Mouse (Mus musculus) intestine, embryonic 14.5 days (tissue): ENCODE results near the gene Vwf. TPM values are rescaled to one million over a fixed set of nuclear protein-coding genes. Genes with fewer than 3 reads are reported as not detected.

Experiments used
- ATAC-seq: fragments of 200-750 bp; cut with Nextera tagmentation; replicated peaks from 2 replicates; pipeline ENCODE4 v1.8.0; 2017; ENCODE audit warnings: low read depth, moderate number of reproducible peaks, moderate TSS enrichment, moderate library complexity; ENCODE audit not compliant: low FRiP score, low TSS enrichment
- DNase-seq: peaks from one replicate; pipeline ENCODE4 v3.0.0-alpha.2; 2018; ENCODE audit warnings: low spot score
- H3K27ac ChIP-seq: fragments of 300-500 bp; sonication (generic); 2 replicates; pipeline ENCODE4 v1.5.1; 2014; ENCODE audit warnings: low read depth, mild to moderate bottlenecking, control low read depth
- H3K27me3 ChIP-seq: fragments of 300-500 bp; sonication (generic); replicated peaks from 2 replicates; pipeline ENCODE4 v1.6.1; 2014; ENCODE audit warnings: low read length, control low read depth; ENCODE audit not compliant: control insufficient read depth, insufficient read depth
- H3K36me3 ChIP-seq: fragments of 300-500 bp; sonication (generic); 2 replicates; pipeline ENCODE4 v1.6.1; 2014; ENCODE audit warnings: low read length, control low read depth; ENCODE audit not compliant: control insufficient read depth, insufficient read depth
- H3K4me1 ChIP-seq: fragments of 300-500 bp; sonication (generic); replicated peaks from 2 replicates; pipeline ENCODE4 v1.6.1; 2014; ENCODE audit warnings: low read length, control low read depth, mixed read lengths; ENCODE audit not compliant: control insufficient read depth, insufficient read depth
- H3K4me2 ChIP-seq: fragments of 300-500 bp; sonication (generic); 2 replicates; pipeline ENCODE4 v1.6.1; 2014; ENCODE audit warnings: low read length
- H3K4me3 ChIP-seq: fragments of 300-500 bp; sonication (generic); 2 replicates; pipeline ENCODE4 v1.5.1; 2014; ENCODE audit warnings: low read depth, low read length, control low read depth, mixed read lengths
- H3K9ac ChIP-seq: fragments of 300-500 bp; sonication (generic); 2 replicates; pipeline ENCODE4 v1.6.1; 2014; ENCODE audit warnings: mild to moderate bottlenecking, low read length
- H3K9me3 ChIP-seq: fragments of 300-500 bp; sonication (generic); 2 replicates; pipeline ENCODE4 v1.6.1; 2016; ENCODE audit warnings: low read length, control low read depth; ENCODE audit not compliant: control insufficient read depth
- WGBS: fragments of 180-500 bp; shearing (Covaris S2); extraction: QIAGEN DNeasy Blood & Tissue Kit; methylation state at CpG from one replicate; pipeline ENCODE4 v1.1.7; 2014; 5-methylcytosine and 5-hydroxymethylcytosine counted together
- polyA plus RNA-seq: library from polyadenylated mRNA; unstranded; fragments of >200 nt; fragmentation: Nextera tagmentation; extraction: Ambion mirVana; gene quantifications from 2 replicates; pipeline ENCODE4 v1.2.1, GENCODE M21; 2014

The Vwf gene
- polyA plus RNA-seq, 1 experiment from 2014 or later, result 14.1 TPM

DNA sequence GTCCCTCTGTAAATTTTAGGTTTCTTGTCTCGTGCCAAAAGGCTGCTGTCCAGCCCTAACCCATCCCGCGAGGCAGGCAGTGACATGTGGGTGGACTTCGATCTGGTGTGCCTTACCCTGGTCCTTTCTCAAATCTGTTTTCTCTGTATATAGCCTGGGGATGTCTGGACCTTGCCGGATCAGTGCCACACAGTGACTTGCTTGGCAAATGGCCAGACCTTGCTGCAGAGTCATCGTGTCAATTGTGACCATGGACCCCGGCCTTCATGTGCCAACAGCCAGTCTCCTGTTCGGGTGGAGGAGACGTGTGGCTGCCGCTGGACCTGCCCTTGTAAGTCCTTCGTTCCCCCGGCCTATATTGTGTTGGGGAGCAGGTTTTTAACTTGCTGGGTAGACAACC lies 102.4 kb downstream of the Vwf start:
- ATAC-seq (no peak), DNase-seq (no peak)
- Histone ChIP-seq H3K4me2 (no peak overlapping the region), H3K4me3 (no peak overlapping the region), H3K27me3 (no peaks in the 10 kb centered on the region), H3K9ac (no peak overlapping the region), H3K9me3 (no peaks in the 10 kb centered on the region), H3K36me3 (no peaks in the 10 kb centered on the region), H3K4me1 (no peaks in the 10 kb centered on the region), H3K27ac (no peak overlapping the region)
- WGBS, result 79% methylated on average over 12 of the region's 12 CpGs

DNA sequence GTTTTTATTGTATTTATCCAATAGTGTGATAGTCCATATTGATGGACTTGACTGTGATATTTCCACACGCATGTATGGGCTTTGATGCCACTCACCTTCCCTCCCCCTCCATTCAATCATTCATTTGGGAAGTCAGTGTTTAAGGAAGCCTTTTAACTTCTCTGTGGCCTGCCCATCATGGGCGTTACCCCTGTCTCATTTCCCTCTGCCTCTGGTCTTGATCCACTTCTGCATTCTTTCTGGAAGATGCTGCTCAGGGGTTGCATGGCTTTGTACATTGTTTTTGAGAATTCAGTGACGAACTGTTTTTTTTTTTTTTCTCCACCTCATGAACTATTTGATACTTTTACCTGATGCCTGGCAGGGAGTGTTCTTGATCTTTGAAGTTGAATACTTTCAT lies 104.8 kb downstream of the Vwf start:
- H3K36me3 ChIP-seq, result no peaks in the 10 kb centered on the region
- 86% methylated on average over 3 of the region's 3 CpGs for WGBS

DNA sequence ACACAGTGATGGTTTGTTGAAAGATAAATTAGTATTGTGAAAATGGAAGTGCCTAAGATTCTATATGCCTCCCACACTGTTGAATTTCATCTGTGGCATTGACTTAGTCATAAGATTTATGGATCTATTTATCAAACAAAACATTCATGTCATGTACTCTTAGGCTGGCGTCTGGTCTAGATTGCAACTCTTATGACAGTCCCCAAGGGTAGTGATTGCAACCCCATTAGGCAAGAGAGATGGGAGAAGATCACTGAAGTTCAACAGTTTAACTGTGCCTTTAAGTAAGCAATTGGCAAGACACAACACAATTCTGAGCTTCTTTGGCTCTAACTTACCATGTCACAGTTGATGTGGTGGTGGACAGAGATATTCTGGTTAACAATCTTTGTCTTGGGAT lies 106.8 kb downstream of the Vwf start:
- H3K27ac ChIP-seq, result no peak overlapping the region
- H3K4me2 ChIP-seq, result no peak overlapping the region
- H3K36me3 ChIP-seq, result no peaks in the 10 kb centered on the region
- H3K4me3 ChIP-seq, result no peak overlapping the region
- H3K9me3 ChIP-seq, result no peaks in the 10 kb centered on the region
- DNase-seq (no peak), ATAC-seq (no peak)
- no peaks in the 10 kb centered on the region for H3K4me1 ChIP-seq
- 40% methylated on average over 1 of the region's 1 CpGs for WGBS
- H3K9ac ChIP-seq, result no peak overlapping the region
- no peaks in the 10 kb centered on the region for H3K27me3 ChIP-seq

More for the DNA sequence above, 104.8 kb downstream of the Vwf start:
- H3K4me1 ChIP-seq, result no peaks in the 10 kb centered on the region
- H3K4me3 ChIP-seq, result no peak overlapping the region
- no peak for DNase-seq
- H3K27ac ChIP-seq, result no peak overlapping the region
- H3K9ac ChIP-seq, result no peak overlapping the region
- no peaks in the 10 kb centered on the region for H3K27me3 ChIP-seq
- no peak overlapping the region for H3K4me2 ChIP-seq
- H3K9me3 ChIP-seq, result no peaks in the 10 kb centered on the region
- ATAC-seq, result no peak

DNA sequence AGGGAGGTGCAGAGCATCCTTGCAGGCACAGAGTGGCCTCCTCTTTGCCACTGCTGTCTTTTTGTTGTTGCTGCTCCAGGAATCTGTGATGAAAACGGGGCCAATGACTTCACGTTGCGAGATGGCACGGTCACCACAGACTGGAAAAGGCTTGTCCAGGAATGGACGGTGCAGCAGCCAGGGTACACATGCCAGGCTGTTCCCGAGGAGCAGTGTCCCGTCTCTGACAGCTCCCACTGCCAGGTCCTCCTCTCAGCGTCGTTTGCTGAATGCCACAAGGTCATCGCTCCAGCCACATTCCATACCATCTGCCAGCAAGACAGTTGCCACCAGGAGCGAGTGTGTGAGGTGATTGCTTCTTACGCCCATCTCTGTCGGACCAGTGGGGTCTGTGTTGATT lies 110.3 kb downstream of the Vwf start:
- H3K27me3 ChIP-seq, result no peaks in the 10 kb centered on the region
- DNase-seq (no peak), ATAC-seq (no peak)
- no peak overlapping the region for H3K4me2 ChIP-seq
- no peaks in the 10 kb centered on the region for H3K9me3 ChIP-seq
- WGBS, result 80% methylated on average over 13 of the region's 13 CpGs
- H3K36me3 ChIP-seq, result no peaks in the 10 kb centered on the region
- H3K9ac ChIP-seq, result no peak overlapping the region
- no peak overlapping the region for H3K4me3 ChIP-seq
- H3K27ac ChIP-seq, result no peak overlapping the region
- H3K4me1 ChIP-seq, result no peaks in the 10 kb centered on the region

DNA sequence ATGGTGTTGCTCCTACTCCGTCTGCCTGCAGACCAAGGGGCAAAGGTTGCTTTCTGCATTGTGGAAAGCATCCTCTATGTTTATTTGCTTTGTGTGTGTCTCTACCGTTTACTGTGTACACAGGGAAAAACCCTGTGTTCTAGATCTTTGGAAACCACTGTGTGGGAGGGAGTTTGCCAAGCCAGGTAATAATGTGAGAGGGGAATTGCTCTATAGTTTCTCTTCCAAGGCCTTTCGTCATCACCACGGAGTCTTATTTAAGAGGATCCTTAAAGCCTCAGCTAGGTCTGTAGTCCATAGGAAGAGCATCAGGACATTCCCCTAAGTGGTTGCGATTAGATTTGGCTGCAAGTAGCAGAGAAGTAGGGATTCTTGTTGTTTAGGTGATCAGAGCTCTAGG lies 111.4 kb downstream of the Vwf start:
- Histone ChIP-seq H3K9me3 (no peaks in the 10 kb centered on the region), H3K4me2 (no peak overlapping the region), H3K27me3 (no peaks in the 10 kb centered on the region), H3K27ac (no peak overlapping the region), H3K36me3 (no peaks in the 10 kb centered on the region), H3K9ac (no peak overlapping the region), H3K4me1 (no peaks in the 10 kb centered on the region), H3K4me3 (no peak overlapping the region)
- no peak for ATAC-seq
- WGBS, result 83% methylated on average over 5 of the region's 5 CpGs
- no peak for DNase-seq

DNA sequence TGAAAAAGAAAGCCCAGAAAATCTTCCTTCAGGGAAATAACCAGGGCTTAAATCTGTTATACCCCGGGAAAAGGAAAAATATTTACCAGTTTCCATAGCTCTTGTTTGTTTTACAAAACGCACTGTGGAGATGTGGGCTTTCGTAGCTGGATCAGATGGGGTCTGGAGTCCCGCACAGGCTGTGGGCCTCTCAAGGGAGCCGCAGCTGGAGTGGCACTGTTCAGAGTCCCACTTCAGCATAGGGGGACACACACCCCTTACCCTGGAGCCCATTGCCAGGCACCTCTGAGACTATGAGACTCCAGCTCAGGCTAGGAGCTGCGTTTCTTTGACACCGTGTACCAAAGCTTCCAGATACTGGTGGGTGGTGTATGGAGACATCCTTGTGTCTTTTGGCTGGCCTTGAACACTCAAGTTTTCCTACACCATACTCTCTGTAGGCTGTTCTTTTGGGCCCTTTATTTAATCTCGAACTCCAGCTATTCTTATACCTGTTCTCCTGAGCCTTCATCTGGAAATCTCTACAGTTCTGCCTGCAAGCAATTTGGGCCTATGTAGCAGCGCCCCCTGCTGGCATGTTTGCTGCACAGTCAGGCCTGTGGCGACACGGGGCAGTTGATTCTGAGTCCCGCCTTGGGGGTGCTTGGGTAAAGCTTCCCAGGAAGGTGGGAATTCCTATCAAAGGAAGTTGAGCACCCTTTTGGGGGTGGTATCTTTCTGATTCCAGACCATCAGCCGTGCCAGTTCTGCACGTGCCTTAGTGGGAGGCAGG lies 114.7 kb downstream of the Vwf start:
- 44% methylated on average over 14 of the region's 14 CpGs for WGBS
- no peaks in the 10 kb centered on the region for H3K4me1 ChIP-seq
- no peak overlapping the region for H3K4me3 ChIP-seq
- DNase-seq (peak; percentile 88), ATAC-seq (no peak)
- no peaks in the 10 kb centered on the region for H3K36me3 ChIP-seq
- no peak overlapping the region for H3K4me2 ChIP-seq
- H3K9ac ChIP-seq, result no peak overlapping the region
- H3K27me3 ChIP-seq, result no peaks in the 10 kb centered on the region
- H3K27ac ChIP-seq, result no peak overlapping the region
- no peaks in the 10 kb centered on the region for H3K9me3 ChIP-seq

DNA sequence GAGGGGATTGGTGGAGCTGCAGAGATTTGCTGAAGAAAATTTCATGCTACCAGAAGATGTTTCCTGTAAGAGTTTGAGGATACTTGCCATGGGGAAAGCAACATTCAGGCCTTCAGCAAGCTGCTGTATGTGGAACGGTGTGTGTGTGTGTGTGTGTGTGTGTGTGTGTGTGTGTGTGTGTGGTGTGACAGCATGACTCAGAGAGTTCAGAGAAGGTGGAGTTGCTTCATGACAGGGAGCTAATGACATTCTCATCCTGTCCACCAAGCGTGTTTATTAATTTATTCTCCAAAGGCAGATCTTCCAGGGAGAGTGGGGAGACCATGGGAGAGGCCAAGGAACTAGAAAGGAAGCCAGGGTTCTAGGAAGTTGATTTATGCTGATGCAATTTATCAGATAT lies 117.3 kb downstream of the Vwf start:
- H3K4me3 ChIP-seq, result no peak overlapping the region
- WGBS, result 55% methylated on average over 2 of the region's 2 CpGs
- H3K27ac ChIP-seq, result no peak overlapping the region
- no peaks in the 10 kb centered on the region for H3K36me3 ChIP-seq
- ATAC-seq (no peak), DNase-seq (no peak)
- H3K4me2 ChIP-seq, result no peak overlapping the region
- no peaks in the 10 kb centered on the region for H3K9me3 ChIP-seq
- H3K9ac ChIP-seq, result no peak overlapping the region
- no peaks in the 10 kb centered on the region for H3K4me1 ChIP-seq
- H3K27me3 ChIP-seq, result no peaks in the 10 kb centered on the region

DNA sequence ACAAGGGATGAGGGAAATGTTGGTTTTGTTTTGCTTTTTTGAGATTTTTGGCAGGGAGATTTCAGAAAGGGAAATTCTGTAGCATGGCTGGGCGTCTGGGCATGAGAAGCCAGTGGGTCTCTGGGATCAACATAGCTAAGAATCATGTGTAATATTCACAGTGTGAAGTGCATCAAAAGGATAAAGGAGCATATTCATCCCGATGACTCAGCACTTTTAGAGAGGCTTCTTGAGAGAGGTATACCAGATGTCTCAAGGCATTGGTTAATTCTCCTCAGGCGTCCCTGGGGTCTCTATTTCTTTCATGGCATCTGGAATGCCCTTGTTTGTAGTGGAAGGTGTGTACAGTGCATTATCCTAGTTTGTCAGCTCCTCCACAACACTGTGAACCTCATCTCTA lies 125.3 kb downstream of the Vwf start:
- WGBS, result 83% methylated on average over 3 of the region's 3 CpGs
- Histone ChIP-seq H3K4me1 (no peaks in the 10 kb centered on the region), H3K4me3 (no peak overlapping the region), H3K36me3 (no peaks in the 10 kb centered on the region), H3K27ac (no peak overlapping the region), H3K9me3 (no peaks in the 10 kb centered on the region), H3K9ac (no peak overlapping the region), H3K4me2 (no peak overlapping the region), H3K27me3 (no peaks in the 10 kb centered on the region)
- no peak for ATAC-seq
- no peak for DNase-seq

DNA sequence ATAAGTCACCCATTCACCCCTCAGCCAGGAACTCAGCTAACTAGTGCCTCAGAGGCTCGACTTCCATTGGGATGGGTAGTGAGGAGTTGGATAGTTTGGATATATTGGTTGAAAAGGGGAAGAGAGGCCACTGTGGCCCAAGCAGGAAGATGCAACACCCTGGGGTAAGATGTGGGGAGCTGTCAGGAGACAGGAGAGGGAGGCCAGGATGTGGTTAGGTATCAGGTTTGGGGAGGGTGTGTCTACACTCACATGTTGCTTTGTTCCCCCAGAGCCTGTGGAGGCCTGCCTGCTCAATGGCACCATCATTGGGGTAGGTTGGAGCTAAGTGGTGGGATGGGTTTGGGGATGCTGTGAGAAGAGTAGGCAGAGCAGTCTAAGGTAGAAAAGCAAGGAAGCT lies 131.9 kb downstream of the Vwf start:
- H3K4me1 ChIP-seq, result no peaks in the 10 kb centered on the region
- H3K27ac ChIP-seq, result no peak overlapping the region
- 70% methylated on average over 1 of the region's 1 CpGs for whole genome bisulfite sequencing
- ATAC-seq, result no peak
- DNase-seq, result no peak
- H3K4me2 ChIP-seq, result no peak overlapping the region
- no peaks in the 10 kb centered on the region for H3K27me3 ChIP-seq
- no peaks in the 10 kb centered on the region for H3K36me3 ChIP-seq
- no peak overlapping the region for H3K4me3 ChIP-seq
- H3K9ac ChIP-seq, result no peak overlapping the region
- H3K9me3 ChIP-seq, result no peaks in the 10 kb centered on the region
